In genomic region chr5:119153086-119153485, GRCm38 (mm10) we compare ENCODE assay signal across 32 mouse cellular contexts.
DNase-seq lines count a peak whose midpoint lies in the region; ATAC-seq lines count a peak whose summit lies in the region.
"Had no signal": no experiment of that assay in that cellular context is flagged by ENCODE, and none has a peak within 500 bp of the region (broad histone marks: within the 10 kb centered on the region; RNA-seq: fewer than 3 reads in every experiment).

No protein-coding gene starts in this region.

- ATAC-seq in stomach, embryonic 16.5 days (ENCODE audit: insufficient read depth, low FRiP score): peak; percentile 25; the same call in 1 of the 2 replicates
- no peak for ATAC-seq in midbrain, embryonic 13.5 days
- ATAC-seq: forebrain, embryonic 15.5 days; intestine, postnatal 0 days had no signal

- 80% methylated on average over 5 of the region's 5 CpGs for WGBS in stomach, embryonic 16.5 days
- WGBS in midbrain, embryonic 13.5 days: 95% methylated on average over 5 of the region's 5 CpGs

- no peaks in the 10 kb centered on the region for H3K36me3 ChIP-seq in stomach, embryonic 16.5 days (ENCODE audit: control insufficient read depth, insufficient read depth, low read length)
- no peaks in the 10 kb centered on the region for H3K36me3 ChIP-seq in midbrain, embryonic 13.5 days
- H3K36me3 ChIP-seq: forebrain, embryonic 10.5 days; forebrain, embryonic 15.5 days; G1E; heart, embryonic 13.5 days; limb, embryonic 13.5 days; lung, embryonic 15.5 days; neural tube, embryonic 15.5 days; stomach, embryonic 15.5 days had no signal

- no peak overlapping the region for H3K4me3 ChIP-seq in stomach, embryonic 16.5 days (replicated peaks; ENCODE audit: low read length)
- no peak overlapping the region for H3K4me3 ChIP-seq in midbrain, embryonic 13.5 days (replicated peaks)
- H3K4me3 ChIP-seq: forebrain, embryonic 10.5 days; forebrain, embryonic 15.5 days; heart, embryonic 13.5 days; left cerebral cortex, adult 2 months; limb, embryonic 13.5 days; lung, embryonic 15.5 days; megakaryocyte, embryonic 14.5 days; neural tube, embryonic 15.5 days; stomach, embryonic 15.5 days had no signal

- H3K9me3 ChIP-seq in stomach, embryonic 16.5 days (replicated peaks; ENCODE audit: control insufficient read depth, low read length): peaks cover 3% of the 10 kb centered on the region; the same call in 1 of the 2 replicates
- peaks cover 12% of the 10 kb centered on the region for H3K9me3 ChIP-seq in midbrain, embryonic 13.5 days
- H3K9me3 ChIP-seq: lung, embryonic 15.5 days; stomach, embryonic 15.5 days had no signal

- no peak overlapping the region for H3K27ac ChIP-seq in stomach, embryonic 16.5 days (ENCODE audit: low read length)
- H3K27ac ChIP-seq in midbrain, embryonic 13.5 days: no peak overlapping the region
- H3K27ac ChIP-seq: forebrain, embryonic 10.5 days; forebrain, embryonic 15.5 days; heart, embryonic 13.5 days; hindbrain, embryonic 14.5 days; left cerebral cortex, adult 2 months; limb, embryonic 13.5 days; lung, embryonic 15.5 days; neural tube, embryonic 15.5 days; stomach, embryonic 15.5 days had no signal

- DNase-seq in 3T3-L1 (ENCODE audit: low read depth, low spot score) (peak; percentile 97), NIH3T3 (ENCODE audit: low read depth) (peak; percentile 94)
- DNase-seq in urinary bladder, postnatal 36 days (ENCODE audit: low spot score in 2 of 2): peak; percentile 70 to 78
- DNase-seq in layer of hippocampus, adult 8-10 months (ENCODE audit: low spot score in 2 of 2): no peak
- no peak for DNase-seq in thymus, postnatal 25 days
- DNase-seq: adrenal gland, postnatal 36 days; cerebellum, adult 8-10 months; cerebellum, postnatal 25 days; gastrocnemius, postnatal 36 days; heart, postnatal 10 days; kidney, adult 9 months; kidney, postnatal 10 days; midbrain, embryonic 14.5 days; retina, postnatal 1 day; right cerebral cortex, postnatal 14 days; thymus, adult 18-20 months; thymus, postnatal 36 days had no signal

- H3K9ac ChIP-seq in stomach, embryonic 16.5 days (ENCODE audit: low read length): no peak overlapping the region
- H3K9ac ChIP-seq in midbrain, embryonic 13.5 days (replicated peaks): no peak overlapping the region
- H3K9ac ChIP-seq: forebrain, embryonic 15.5 days; heart, embryonic 13.5 days; hindbrain, embryonic 14.5 days; limb, embryonic 13.5 days; lung, embryonic 15.5 days; neural tube, embryonic 15.5 days; stomach, embryonic 15.5 days had no signal

- H3K4me2 ChIP-seq in stomach, embryonic 16.5 days (ENCODE audit: low read depth, low read length): no peak overlapping the region
- no peak overlapping the region for H3K4me2 ChIP-seq in midbrain, embryonic 13.5 days (replicated peaks)
- H3K4me2 ChIP-seq: forebrain, embryonic 15.5 days; heart, embryonic 13.5 days; hindbrain, embryonic 14.5 days; limb, embryonic 13.5 days; liver, embryonic 11.5 days; lung, embryonic 15.5 days; neural tube, embryonic 15.5 days; stomach, embryonic 15.5 days had no signal

- no peaks in the 10 kb centered on the region for H3K4me1 ChIP-seq in stomach, embryonic 16.5 days (ENCODE audit: control insufficient read depth, insufficient read depth, low read length)
- no peaks in the 10 kb centered on the region for H3K4me1 ChIP-seq in midbrain, embryonic 13.5 days (replicated peaks)
- H3K4me1 ChIP-seq: forebrain, embryonic 15.5 days; heart, embryonic 13.5 days; lung, embryonic 15.5 days; megakaryocyte, embryonic 14.5 days; neural tube, embryonic 15.5 days; stomach, embryonic 15.5 days had no signal

- H3K27me3 ChIP-seq in stomach, embryonic 16.5 days (ENCODE audit: control insufficient read depth, insufficient read depth, low read length): no peaks in the 10 kb centered on the region
- no peaks in the 10 kb centered on the region for H3K27me3 ChIP-seq in midbrain, embryonic 13.5 days
- H3K27me3 ChIP-seq: forebrain, embryonic 15.5 days; heart, embryonic 13.5 days; lung, embryonic 15.5 days; megakaryocyte, embryonic 14.5 days; neural tube, embryonic 15.5 days; stomach, embryonic 15.5 days had no signal

Comparison
In these comparisons a context has a peak if more than half of its experiments do, and no peak if none do; other contexts are left out.
1. DNase-seq: peak in 3T3-L1 (single experiment), NIH3T3 (single experiment) and urinary bladder, postnatal 36 days (2 of 2); none in layer of hippocampus, adult 8-10 months (0 of 2) and thymus, postnatal 25 days (single experiment).